Mouse (Mus musculus) embryonic fibroblast, embryonic 13.5 days (primary cell): ENCODE measurements around the gene Fbxo21.

ENCODE experiments used
- CTCF ChIP-seq: IDR thresholded peaks from 2 replicates; pipeline ENCODE4 v1.5.1; 2011; ENCODE audit warnings: mild to moderate bottlenecking, control low read depth, low read length, moderate library complexity, borderline replicate concordance; ENCODE audit not compliant: insufficient read depth
- POLR2A ChIP-seq: IDR thresholded peaks from 2 replicates; pipeline ENCODE4 v1.6.1; 2011; ENCODE audit warnings: low read depth, mild to moderate bottlenecking, control low read depth, low read length, moderate library complexity

DNA sequence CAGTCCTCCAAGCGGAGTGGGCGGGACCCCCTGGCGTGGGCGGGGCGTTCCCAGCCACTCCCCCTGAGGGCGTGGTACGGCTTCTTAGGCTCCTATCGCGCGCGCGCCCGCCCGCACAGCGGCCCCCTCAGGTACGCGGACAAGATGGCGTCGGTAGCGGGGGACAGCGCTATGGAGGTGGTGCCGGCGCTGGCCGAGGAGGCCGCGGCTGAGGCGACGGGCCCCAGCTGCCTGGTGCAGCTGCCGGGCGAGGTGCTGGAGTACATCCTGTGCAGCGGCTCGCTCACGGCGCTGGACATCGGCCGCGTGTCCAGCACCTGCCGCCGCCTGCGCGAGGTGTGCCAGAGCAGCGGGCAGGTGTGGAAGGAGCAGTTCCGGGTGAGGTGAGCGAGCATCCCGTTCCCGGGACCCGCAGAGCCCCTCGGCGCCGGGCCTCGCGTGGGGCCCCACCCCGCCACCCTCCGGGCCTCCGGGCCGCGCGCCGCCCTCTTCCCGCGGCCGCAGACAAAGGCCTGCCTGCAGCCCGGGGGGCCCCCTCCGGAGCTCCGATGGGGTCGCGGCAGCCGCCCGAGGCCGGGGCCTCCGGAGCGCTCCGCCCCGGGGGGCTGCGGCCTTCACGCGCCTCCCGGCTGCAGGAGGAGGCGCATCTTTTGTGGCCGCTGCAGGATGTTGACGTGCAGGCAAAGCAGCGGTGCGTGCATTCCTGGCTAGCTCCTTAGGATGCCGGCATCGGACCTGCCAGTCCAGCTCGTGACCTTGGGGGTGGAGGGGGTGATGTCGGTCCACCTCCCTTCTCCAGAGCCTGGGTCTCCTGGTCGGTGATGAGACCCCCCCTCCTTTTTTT lies at the start of gene Fbxo21:
- TF ChIP-seq CTCF (no peak), POLR2A (peak; percentile 84)
